Mouse (Mus musculus): Measurements from ENCODE around the gene Dnmbp.

DNA sequence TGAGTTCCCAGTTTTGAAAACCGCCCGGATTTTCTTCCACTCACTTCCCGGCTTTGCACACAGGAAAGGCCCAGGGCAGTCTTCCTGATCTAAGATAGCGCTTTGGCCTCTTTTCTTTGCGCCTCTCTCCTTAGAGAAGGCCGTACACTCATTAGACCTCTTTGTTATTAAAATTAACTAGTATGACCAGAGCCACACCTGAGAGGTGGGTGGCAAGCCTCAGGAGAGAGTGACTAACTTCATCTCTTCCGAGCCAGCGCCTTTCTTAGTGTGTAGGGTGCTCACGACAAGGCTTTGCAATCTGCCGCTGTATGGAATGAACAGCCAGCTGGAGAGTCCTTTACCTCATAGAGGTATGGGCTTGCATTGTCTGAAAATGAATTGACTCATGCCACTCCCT is 136.1 kb downstream of the Dnmbp start:
- TF ChIP-seq POLR2A (IDR thresholded peaks at IDR 0.05; ENCODE audit: low read depth, low read length): no peak
- no peak for TF ChIP-seq CTCF (IDR thresholded peaks at IDR 0.05; ENCODE audit: extremely low read depth, insufficient read length, insufficient replicate concordance, low read depth, low read length)

Measured in small intestine, adult 2 months (tissue).